Mouse (Mus musculus) fibroblast of lung, adult 2 months (primary cell): Measurements from ENCODE around the gene Mrap2.

Source experiments
- DNase-seq: peaks from one replicate; pipeline ENCODE4 v3.0.0-alpha.2; 2011; ENCODE audit warnings: low read depth

The Mrap2 gene

DNA sequence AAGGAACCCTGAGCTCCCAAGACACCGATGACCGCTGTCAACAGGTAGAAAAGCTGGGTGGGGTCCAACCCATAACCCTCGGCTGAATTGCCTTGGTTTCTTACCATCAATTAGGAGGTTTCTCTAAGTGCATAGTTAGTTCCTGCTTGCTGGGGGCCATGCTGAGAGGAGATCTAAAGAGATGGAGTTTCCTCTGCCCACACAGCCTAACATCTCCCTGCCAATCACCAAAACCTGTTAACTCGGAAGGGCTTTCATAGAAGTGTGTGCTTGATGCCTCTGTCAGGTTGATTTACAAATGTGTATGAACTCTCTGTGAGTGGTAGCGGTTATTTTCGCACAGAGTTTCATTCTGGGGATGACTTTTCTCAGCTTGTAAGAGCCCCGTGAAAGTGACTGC, 34.4 kb downstream of the Mrap2 start:
- DNase-seq = no peak

DNA sequence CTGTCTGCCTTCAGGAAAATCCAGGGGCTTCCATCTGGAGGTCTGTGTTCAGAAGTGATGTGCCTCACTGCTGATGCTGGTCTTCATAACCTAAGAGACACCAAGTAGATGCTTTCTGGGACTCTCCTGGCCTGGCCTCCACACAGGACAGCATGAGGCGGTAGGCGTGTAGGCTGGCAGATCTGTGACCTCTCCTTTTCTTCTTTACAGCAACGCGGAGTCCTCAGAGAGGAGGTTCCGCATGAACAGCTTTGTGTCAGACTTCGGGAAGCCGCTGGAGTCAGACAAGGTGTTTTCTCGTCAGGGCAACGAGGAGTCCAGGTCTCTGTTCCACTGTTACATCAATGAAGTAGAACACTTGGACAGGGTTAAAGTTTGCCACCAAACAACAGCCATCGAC, 38.1 kb downstream of the Mrap2 start:
- DNase-seq = no peak

DNA sequence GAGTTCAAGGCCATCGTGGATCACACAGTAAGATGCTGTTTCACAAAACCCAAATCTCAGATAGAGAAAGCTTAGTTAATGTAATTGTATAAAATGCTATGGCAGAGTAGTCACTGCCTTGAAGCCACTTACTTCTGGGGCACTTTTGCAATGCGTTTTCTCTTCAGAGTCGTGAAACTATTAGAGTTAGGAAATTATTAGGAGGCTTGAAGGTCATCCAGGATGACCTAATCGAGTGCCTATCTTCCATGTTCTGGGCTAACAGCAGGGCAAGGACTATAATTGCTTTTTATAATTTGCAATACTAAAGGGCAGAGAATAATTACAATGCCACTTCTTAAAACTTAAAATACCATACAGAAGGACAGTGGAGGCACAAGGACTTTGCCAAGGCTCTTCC, 43.2 kb downstream of the Mrap2 start:
- no peak for DNase-seq

DNA sequence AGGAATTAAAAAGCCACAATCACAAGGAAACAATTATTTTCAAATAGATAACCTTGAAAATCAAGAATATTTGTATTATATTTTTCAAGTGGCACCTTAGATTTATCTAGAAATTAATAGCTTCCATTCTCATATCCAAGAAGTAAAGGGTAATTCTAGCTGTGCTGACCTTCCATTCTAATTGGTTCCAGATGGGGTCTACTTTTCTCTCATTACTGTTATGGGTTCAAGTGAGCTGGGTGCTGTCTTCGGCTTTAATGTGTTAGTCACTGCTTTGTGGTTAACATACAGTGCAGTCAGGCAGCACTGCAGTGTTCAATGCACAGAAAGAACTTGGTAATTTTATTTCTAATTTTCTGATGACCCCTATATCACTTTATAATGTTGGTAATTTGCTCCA, 49.6 kb downstream of the Mrap2 start:
- no peak for DNase-seq

DNA sequence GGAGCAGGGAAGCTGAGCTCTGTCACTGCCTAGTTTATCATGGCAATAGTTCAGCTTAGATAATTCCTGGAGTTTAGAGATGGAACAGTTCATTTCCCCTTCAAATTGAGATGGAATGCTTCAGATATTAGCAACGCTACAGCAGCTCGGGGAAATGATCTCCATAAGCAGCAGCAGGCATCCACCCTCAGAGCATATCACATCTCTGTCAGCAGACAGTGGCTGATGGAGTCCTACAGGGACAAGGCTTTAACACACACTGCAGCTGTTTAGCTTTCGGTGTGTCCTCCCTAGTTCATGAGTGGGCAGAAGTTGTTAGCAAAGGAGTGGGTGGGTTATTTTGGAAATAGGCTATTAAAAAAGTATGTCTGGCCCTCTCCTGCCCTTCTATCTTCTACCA, 53.2 kb downstream of the Mrap2 start:
- DNase-seq = no peak

DNA sequence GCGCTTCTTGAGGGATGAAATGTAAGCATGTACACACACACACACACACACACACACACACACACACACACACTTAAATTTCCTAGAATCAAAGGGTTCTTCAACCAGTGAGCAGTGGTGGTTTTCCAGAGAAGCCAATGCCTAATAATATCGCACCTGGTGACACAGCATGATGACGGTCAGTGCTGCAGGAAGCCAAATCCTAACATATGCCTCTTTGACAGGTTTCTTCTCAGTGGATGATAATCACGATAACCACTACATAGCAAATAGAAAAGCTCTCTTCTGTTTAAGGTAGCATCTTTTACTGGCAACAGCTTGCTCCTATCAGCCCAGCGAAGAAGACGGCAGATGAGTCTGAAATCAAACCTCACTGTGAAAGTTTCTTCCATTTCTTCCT, 53.9 kb downstream of the Mrap2 start:
- no peak for DNase-seq

DNA sequence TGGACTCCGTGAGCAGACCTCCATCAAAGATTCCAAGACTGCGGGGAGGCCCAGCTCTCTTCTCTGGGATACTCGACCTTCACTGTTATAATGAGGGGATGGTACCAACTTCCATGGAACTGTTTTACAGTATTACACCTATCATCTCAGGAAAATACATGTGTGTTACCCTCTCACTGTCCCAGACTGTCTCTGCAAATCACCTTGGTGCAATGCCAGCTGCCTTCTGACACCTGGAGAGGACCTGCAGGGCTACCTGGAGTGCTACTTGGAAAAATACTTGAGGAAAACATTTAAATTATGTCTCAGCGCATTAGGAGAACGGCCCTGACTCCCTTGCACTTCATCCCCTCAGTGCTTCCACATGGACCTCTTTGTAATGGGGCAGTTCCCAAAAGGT, 56.3 kb downstream of the Mrap2 start:
- DNase-seq = no peak

DNA sequence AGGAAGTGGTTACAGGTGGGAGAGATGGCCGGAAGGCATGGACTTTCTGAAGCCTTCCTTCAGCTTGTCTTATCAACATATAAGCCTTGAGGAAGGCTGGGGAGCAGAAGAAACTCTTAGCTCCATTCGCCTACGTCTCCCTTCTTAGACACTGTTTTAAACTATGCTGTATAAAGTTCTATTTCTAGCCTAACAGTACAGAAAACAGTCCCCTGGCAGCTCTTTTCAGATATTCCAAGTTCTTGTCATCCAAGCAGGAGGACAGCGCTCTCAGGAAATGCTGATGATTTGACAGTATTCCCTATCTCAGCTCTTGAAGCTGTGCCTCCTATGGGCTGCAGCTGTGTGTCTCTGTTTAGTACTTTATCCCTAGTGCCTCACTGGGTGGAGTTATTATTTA, 56.8 kb downstream of the Mrap2 start:
- no peak for DNase-seq

DNA sequence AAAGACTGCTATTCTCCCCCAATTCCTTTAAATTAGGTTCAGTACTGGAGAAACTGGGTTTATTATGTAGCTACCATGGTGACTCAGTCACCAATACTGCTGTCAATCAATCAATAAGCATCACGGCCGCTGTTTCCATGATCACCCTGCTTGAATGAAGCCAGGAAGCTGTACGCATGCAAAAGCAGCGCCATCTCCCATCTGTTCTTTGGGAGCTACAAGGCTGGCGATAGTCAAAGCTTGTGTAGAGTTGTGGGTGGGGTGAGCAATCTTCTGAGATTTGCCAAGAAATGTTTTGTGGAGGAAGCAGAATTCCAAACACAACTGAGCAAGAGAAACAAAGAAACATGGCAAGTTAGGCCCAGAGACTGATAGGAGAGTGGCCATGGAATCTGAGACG, 58.3 kb downstream of the Mrap2 start:
- DNase-seq = no peak

DNA sequence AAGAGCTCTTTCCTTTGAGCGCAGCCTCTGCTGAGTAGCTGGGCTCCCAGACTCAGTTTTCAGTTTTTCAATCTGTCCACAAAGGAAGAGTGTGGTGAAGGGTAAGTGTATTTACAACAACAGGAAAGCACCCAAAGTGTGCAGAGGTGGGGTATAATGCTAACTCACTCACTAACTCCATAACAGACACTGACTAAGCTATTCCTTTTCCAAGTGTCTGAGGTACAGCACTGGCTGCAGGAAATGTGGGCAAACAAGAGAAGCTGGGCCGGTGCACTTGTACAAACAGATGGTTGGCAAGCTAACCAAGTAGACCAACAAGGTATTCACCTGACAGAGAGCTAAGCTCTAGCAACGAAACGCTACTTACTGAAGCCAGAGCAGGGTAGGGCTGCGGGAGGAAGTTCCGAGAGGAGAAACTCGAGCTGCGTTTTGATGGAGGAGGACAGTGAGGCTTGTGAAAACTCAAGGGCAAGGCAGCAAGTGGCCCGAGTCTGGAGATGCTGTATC, 66.8 kb downstream of the Mrap2 start:
- DNase-seq = no peak

DNA sequence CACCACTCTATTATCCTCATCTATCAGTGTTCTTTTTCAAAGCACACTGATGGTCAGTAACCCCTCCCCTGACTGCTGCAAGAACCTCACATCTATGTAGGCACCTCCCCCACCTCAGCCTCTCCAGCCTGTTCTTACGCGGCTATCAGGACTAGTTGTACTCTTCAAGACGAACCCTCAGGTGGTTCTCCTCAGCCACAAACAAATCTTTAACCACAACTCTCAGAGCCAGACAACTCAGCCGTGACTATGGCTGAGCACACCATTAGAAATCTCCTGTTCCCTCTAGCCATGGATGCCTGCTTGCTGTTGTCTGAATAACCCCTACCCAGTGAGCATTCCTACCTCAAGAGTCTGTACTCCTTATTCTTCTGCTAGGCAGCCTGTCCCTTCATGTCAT, 69.1 kb downstream of the Mrap2 start:
- no peak for DNase-seq
